Mouse (Mus musculus) CH12.LX (cell line): Measurements from ENCODE around the gene Ak4.

Experiments used
- EP300 ChIP-seq: IDR thresholded peaks from 2 replicates; pipeline ENCODE4 v1.6.1; 2011; ENCODE audit warnings: low read length, improper control_type of control experiment
- POLR2AphosphoS2 ChIP-seq: IDR thresholded peaks from 2 replicates; pipeline ENCODE4 v1.6.1; 2011; ENCODE audit warnings: low read depth, low read length, improper control_type of control experiment
- RAD21 ChIP-seq: IDR thresholded peaks from 2 replicates; pipeline ENCODE4 v1.6.1; 2011; ENCODE audit warnings: low read depth, mild to moderate bottlenecking, low read length, improper control_type of control experiment, moderate library complexity
- TCF12 ChIP-seq: IDR thresholded peaks from 2 replicates; pipeline ENCODE4 v1.6.1; 2014; ENCODE audit warnings: low read depth, mild to moderate bottlenecking, inconsistent platforms, low read length, improper control_type of control experiment

- TF ChIP-seq TCF12 (no peak), EP300 (no peak), POLR2AphosphoS2 (no peak), RAD21 (no peak)
Observed at GRCm38 (mm10) chr4:101404863-101405262, 14.2 kb upstream of the Ak4 start.
